Mouse (Mus musculus): Measurements from ENCODE around the gene Rnaset2b. TPM values are rescaled to one million over a fixed set of nuclear protein-coding genes. Genes with fewer than 3 reads are reported as not detected.
A peak's percentile ranks its signal among the peaks of the same experiment; 100 is the strongest.
"Not testable (repeated sequence)": the region's sequence is repeated elsewhere in the genome, so short reads cannot be mapped to it uniquely, and the experiment has no call there.

Rnaset2b gene
- polyA plus RNA-seq, 2 experiments from 2014 or later, result 368 to 401 TPM

DNA sequence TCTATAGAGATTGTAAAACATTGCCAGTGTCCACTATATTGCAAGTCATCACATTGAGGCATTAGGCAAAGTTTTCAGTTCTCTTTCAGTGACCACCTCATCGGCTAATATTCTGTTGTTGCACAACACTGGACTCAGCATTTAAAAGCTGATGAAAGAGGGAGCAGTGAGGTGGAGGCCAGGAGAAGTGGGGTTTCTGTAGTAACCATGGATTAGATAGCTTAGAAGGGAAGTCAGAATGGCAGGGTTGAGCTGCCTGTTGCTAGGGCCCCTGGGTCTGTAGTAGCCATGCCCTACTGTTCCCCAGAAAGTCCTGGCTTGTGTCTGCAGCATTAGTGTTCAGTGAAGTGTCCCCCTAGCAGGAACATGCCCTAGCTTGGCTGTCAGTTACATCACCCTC is 15.7 kb downstream of the Rnaset2b start:
- not testable (repeated sequence) for ATAC-seq

DNA sequence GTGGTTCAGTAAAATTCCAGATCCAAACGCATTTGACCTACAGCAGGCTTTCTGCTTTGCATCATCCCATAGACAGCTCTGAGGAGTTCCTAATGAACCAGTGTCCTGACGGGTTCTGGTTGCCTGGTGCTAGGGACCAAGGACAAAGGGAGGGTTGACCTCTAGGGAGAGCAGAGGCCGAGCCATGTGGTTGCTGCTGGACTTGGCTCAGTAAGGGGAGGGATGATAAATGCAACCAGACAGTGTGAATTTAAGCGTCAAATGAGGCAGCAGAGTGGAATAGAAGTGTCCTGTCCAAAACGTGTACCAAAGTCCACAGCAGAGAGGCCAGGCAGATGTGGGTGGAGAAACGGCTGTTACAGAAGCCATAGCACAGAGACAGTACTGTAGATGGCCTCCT is 25.1 kb downstream of the Rnaset2b start:
- ATAC-seq, result not testable (repeated sequence)

DNA sequence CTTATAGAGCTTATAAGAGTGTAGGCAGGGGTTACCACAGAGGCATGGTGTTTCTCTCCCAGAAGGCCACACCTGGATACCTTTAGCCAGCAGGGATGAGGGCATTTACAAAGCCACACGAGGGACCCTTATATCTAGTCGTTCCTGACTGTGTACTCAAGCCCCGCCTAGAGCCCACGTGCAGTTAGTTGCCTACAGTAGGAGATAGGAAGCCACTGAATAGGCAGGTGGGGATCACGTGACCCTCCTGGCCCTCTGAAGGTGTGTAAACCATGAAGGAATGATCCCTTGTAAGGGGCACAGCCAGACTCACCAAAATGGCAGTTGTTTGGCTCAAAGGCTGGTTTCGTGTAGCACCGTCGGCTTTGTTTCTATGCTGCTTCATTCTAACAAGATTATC is 26.4 kb downstream of the Rnaset2b start:
- ATAC-seq, result not testable (repeated sequence)

DNA sequence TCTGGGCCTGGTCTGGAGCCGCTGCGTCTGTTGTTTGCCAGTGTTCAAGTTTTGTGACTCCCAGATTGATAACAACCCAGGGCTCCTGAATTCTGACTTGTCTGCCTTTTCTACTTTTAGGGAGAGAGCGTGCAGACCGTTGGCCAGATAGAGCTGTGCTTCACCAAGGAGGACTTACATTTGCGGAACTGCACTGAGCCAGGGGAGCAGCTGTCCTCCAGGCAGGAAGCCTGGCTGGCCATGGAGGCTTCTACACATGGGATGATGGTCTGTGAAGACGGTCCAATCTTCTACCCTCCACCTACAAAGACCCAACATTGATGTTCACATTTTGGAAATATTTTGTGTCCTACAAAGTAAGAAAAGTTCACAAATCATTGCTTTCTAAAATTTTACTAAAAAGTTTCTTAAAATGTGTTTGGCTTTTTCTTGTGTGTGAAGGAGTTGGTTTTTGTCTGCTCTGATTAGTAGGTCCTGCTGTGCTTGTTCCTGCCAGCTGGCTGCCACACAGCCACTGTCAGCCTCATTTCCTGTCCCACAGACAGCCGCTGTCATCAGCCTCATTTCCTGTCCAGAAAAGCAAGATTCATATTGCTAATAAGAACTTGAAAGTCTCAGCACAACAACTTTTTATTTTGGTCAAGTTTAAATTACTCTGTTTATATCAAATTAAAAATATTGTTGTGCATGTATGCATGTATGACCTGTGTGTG is 27.5 kb downstream of the Rnaset2b start:
- peak; percentile 87 for ATAC-seq

DNA sequence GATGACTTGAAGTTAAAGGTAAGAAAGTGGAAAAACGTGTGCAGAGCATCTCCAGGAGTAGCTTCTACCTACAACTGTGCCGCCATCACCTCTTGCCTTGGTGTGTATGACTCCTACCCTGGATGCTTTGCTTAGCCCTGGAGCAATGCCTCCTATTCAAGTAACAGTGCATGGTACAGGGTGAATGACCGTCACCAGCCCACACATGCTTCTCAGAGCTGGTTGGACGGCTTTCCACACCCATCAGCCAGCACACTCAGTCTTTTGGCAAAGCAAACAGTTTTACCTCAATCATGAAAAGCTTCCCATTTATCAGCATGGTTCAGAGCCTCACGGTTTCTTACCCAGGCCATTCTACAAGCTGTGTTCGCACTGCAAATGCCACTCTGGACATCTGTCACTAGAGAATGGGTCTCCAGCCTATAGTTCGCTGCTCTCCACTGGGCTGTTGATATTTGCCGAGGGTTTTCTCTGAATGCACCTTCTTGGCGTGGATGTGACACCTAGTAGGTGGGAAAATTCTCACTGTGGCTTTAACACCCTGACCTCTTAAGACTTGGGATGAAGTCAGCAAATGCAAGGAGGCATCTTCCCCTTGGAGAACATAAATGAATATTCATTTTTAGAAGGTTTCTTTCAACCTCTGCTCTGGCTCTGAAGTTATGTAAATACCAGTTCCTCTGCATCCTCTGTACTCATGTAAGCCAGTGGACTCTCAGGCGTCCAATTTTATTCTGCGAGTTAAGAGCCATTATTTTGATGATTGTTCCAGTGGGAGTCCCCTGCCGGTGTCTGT is 31.6 kb downstream of the Rnaset2b start:
- not testable (repeated sequence) for ATAC-seq

DNA sequence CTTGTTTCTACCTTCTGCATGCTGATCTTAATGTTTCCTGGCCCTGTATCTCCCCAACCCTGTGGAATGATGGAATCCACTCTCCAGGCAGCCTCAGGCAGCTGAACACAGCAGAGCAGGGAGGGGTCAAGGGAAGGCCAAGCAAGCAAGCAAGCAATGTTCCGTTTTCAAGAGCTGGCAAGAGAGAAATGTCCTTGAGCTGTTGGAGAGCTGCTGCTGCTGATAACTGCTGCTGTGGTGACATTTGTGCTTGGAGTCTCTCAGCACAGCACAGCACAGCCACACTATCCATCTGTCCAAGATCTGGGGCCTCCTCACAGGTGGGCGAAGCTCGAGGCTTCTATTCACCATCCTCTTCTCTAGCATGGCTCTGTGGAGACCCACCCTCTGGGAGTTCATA is 33.0 kb downstream of the Rnaset2b start:
- not testable (repeated sequence) for ATAC-seq

DNA sequence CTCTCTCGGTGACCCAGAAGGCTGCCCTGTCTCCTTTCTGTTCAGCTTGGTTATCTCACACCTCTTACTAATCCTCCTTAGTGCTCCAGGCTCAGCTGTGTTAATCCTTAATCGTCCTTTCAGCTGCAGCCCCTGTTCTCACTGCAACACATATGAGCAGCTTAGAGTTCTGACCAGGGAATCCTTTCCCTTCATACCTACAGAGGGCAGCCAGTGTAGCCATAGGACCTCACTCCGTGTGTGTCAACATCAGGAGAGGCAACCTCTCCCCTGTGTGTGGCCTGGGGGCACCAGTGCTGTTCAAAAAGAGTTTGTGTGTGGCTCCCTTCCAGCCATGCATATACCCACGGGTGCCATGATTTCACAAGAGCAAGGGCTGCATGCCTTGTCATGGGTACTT is 35.2 kb downstream of the Rnaset2b start:
- not testable (repeated sequence) for ATAC-seq

DNA sequence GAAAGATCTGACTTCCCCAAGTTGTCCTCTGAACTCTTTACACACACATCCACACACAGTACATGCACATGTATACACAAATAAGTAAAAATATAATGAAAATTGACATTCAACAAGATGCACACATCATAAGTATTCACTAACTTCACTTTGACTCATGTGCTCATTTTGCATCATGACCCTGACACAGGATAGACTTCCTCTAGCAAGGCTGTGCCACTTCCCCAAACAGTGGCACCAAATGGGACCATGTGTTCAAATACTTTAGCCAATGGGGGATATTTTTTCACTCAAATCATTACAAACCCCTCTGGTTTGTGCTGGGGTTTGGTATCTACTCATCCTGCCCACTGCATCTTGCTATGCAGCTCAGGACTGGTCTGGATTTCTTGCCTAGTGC is 38.5 kb downstream of the Rnaset2b start:
- not testable (repeated sequence) for ATAC-seq

DNA sequence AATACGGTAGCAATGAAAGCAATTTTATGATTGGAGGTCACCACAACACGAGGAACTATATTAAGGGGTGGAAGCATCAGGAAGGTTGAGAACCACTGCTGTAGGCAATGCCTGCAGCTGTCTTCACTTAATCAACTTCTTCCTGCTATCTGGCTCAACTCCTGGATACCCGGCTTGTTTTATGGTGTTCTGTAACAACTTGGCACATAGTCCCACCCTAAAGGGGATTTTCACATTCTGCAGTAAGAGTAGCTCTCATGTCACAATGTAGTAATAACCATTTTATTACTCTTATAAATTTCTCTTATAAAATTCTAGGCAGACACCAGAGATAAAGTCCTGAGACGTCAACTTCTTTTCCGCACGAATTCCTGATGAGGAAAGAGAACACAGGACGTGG is 39.0 kb downstream of the Rnaset2b start:
- not testable (repeated sequence) for ATAC-seq

DNA sequence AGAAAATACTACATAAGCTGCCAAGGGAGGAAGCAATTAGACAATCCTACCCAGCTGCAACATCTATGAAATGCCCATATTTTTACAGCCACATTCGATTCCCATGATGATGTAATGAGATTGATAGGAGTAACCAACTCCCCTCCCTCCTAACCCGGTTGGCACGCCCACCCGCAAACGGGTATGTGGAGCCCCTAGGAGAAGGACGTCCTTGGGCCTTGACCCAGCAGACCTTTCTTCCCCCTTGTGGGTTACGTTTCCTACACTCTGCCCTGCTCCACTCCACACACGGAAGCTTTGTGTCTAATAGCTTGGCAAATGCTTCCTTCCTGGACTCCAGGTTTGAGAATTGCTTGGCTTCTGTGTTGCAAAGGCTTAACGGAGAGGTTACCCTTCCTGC is 39.5 kb downstream of the Rnaset2b start:
- not testable (repeated sequence) for ATAC-seq

DNA sequence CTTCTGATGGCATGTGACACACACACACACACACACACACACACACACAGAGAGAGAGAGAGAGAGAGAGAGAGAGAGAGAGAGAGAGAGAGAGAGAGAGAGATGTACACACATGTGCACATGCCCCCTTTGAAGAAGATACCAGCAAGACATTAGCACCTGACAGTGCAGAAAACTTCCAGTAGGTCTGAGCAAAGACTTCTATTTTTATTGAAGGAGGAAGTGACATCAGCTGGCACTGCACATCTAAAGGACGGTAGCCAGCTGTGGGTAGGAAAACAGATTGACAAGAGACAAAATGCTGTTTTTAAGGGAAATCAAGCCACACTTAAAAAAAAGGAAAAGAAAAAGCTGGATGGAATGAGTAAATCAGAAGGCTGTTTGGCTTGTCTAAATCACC is 43.8 kb downstream of the Rnaset2b start:
- ATAC-seq, result peak; percentile 65

DNA sequence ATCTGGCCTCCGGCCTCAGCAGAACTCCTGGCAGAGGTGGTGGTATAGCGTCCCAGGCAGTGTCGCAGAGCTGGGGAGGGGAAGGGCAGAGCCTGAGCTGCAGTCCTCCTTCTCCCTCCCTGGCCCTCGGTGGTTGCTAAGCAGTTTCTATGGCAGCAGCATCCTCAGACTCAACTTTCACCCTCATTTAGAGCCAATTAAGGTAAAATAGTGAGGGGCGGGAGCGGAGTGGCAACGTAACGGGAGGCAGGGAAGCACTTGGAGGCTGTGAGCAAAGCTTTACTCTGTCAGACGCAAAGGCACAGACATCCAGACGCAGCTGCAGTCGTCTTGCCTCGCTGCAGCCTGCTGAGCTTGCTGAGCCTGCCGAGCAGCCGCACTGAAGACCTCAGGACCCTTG is 54.8 kb downstream of the Rnaset2b start, which contains the start of gene Gm1604a:
Gene Gm1604a, plus strand, starts transcription at position 312 of the 400 bp plus-strand sequence.
- ATAC-seq, result not testable (repeated sequence)

DNA sequence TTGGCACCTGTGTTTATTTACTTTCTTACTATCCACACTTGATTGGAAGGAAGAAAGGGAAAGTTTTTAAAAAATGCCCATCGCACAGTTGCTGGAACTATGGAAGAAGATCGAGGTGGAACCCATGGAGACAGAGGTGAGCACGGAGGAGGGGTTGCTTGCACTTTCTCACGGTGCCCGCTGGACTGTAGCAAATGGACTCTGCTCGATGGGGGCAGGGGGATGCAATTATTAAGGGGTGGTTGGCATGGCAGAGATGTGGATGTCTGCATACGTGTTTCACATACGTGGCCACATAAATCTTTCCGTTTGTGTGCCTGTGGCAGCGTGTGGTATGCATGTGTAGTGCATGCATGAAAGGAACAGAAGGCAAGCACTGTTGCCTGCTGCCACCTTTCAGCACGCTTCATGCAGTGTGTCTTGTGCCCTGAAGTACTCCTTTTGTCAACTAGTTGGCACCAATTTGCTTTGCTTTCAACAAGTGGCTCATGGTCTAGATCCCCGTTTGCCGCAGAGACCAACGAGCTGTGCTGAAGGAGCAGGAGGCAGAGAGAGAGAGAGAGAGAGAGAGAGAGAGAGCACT is 55.4 kb downstream of the Rnaset2b start:
- ATAC-seq, result not testable (repeated sequence)

DNA sequence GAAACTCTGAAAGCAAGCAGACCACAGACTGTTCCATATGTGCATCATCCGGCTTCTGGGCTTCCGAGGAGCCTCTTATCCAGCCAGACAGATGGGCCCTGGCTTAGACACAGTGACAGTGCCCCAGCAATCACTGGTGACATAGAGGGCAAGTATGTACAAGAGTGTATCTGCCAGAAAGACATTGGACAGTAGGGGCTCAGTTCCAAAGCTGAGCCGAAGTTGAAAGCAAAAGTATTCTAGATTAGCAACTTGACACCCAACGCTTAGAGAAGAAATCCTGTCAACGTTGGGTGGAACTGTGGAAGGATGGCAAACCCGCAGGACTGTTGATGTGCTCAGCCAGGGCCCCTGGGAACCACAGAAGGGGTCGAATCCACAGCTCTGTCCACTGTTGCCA is 59.8 kb downstream of the Rnaset2b start:
- not testable (repeated sequence) for ATAC-seq

DNA sequence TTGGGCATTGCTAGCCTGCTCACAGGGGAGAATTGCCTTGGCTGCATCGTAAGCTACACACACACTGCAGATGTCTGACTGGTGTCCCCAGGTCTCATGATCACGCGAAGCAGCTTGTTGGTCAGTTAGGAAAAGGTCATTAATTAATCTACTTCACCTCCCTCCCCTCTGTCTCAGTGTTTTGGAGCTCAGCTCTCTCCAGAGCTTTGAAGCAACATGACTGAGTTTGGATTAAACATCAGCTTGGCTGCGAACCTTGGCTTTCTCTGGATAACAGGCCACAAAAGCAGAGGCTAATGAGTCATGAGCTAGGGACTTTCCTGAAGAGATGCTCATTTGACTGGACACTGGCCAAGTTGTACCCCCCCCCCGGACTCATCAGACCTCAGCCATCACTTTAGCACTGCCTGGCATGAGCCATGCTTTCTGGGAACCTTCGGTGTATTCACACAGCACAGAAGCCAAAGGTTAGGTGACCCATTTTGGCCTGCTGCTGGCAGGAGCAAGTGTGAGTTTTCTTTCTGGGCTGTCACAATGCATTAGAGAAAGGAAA is 60.3 kb downstream of the Rnaset2b start:
- not testable (repeated sequence) for ATAC-seq

DNA sequence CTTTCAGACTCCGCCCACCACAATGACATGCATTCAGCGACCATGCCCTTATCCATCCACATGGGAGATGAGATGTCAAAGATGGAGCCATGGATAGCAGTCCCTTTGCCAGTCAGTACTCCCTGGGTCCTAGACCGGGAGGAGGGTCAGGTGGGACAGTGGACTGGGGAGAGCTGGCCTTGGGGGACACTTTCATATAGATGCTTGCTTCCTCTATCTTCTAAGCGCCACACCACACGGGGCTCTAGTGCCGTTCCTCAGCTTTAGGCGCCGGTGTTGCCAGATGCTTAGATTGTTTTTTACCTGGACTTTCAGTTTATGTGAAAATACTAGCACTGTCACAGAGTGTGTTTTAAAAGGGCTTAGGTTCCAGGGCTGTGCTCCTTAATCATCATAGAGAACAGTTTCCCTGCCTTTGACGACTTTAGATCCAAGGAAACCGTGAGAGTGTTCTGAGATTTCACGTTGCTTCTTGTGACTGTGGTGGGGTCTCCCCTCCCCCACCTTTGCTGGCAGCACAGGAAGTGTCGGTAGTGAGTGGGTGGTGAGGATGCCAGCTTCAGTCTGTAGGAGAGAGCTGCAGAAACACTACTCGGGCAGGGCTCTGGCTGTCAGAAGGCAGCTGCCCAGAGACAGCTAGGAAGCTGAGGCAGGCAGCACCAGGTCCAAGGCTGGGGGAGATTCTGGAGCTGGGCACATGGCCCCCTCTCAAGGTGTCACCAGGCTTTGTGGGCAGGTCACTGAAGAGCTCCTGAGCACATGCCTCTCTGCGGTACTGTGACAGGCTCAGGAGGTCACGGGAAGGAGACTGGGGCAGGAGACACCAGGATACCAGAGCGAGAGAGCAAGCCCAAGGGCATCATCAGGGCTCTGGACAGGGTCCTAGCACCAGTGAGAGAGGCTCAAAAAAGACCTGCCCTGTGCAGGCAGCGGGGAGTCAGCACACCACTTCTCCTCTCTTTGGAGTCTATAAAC is 63.0 kb downstream of the Rnaset2b start:
- peak; percentile 90 for ATAC-seq

Other genes with a start within 250 kb of the Rnaset2b start
- gene Ezr, start 187.8 kb upstream of the Rnaset2b start, polyA plus RNA-seq (2017; shearing (Covaris generic)), result 100 to 1,000 TPM; 112 to 143 TPM
- 10 to 100 TPM; 26.1 to 31.4 TPM for gene Rsph3b, start 22.0 kb upstream of the Rnaset2b start, polyA plus RNA-seq (2017; shearing (Covaris generic))
- gene Tagap1, start 9.5 kb upstream of the Rnaset2b start, polyA plus RNA-seq (2017; shearing (Covaris generic)), result 10 to 100 TPM; 45.9 to 57.3 TPM
- under 1 TPM in 1 of 2 experiments, not detected in 1; 0.20 TPM for gene Gm49721, start 8.3 kb downstream of the Rnaset2b start, polyA plus RNA-seq (2017; shearing (Covaris generic))
- gene Gm1604a, start 54.9 kb downstream of the Rnaset2b start, polyA plus RNA-seq (2017; shearing (Covaris generic)), result not detected
- under 1 TPM; 0.57 to 0.60 TPM for gene Rps6ka2, start 199.5 kb downstream of the Rnaset2b start, polyA plus RNA-seq (2017; shearing (Covaris generic))